Mouse (Mus musculus) adrenal gland (tissue): ENCODE data around the gene Slc26a8.
"Not testable (repeated sequence)": the region's sequence is repeated elsewhere in the genome, so short reads cannot be mapped to it uniquely, and the experiment has no call there.

Experiments
- intact Hi-C: fragments of 180-260 bp; cut with DNase I; formaldehyde crosslinking; loops from one replicate; pipeline ENCODE4 v1.15.1; 2025
- long read RNA-seq, 2 experiments: library from polyadenylated mRNA; unstranded; transcript quantifications; one replicate each; pipeline ENCODE4 v2.0.0; 2020; ENCODE audit warnings: borderline replicate concordance in 1 of 2; ENCODE audit not compliant: insufficient replicate concordance in 1 of 2

The Slc26a8 gene
- long read RNA-seq, experiment 1 = 0 reads
- long read RNA-seq, experiment 2 = 0 reads

DNA sequence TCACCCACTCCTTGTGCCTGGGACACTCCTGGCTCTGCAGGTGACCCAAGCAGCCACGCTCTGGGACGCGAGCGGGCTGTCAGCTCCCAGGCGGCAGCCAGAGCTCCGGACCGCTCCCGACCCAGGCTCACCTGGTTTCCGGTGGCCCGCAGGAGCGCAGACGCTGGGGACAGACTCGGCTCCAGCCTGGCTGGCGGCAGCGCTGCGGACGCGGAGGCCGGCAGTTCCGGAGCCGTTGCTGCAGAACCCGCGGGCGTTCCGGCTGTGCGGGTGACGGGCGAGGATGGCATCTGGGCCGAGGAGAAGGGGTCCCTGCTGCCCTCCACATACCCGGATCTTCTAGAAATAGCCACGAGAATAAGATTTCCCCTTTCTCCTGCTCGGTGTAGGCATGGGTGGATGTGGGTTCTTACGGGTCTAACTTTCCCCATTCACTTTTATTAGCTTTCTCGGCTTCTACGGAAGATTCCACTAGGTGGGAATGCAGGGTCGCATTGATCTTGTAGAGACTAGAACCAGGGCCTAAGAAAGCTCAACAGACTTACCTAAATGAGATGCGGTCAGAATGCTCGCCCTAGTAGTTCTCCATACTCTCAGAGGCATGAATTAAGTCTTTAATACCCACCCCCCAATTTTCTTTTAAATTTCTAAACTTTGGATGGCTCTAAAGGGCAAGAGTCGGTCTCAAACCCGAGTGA is at the start of gene Slc26a8:
Gene Slc26a8 (minus strand): TSS at position 648 of the 698 bp plus-strand sequence.
- intact Hi-C loops = loop anchor here (10.0 kb wide), 1 partner anchor 235 kb away; no protein-coding TSS in a partner anchor

DNA sequence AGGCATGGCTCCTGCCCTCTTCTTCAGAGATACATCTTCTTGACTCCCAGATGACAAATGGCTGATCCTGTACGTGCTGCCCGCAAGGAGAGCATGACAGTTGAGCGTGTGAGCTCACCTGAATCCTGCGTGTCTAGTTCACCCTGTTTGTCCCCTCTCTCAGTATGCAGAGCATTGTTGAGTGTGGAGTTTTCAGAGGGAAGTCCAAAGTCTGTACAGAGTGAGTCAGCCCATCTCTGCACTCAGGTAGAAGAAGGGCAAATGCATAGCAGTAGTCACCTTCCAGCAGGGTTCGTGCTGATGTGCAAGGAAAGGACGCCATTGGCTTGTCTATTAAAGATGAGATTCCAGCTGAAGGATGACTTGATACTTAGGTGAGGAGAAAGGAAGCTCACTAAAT is 49.2 kb upstream of the Slc26a8 start:
- intact Hi-C loops = no loop called here

DNA sequence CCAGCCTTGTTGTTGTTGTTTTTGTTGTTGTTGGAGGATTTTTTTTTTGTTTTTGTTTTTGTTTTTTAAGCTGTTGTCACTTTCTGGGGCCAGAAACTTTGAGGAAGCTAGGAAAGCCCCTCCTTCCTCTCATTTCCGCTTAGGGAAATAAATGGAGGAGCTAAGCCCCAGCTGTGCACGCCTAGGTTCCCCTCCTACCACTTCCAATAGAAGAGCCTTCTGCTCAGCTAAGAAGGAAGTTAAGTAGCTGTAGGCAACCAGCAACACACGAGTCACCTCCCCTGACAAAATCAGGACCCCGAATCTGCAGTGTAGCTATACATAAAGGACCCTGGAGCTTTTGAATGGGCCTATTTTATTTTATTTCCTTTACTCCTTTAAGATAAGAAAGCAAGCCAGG is 47.9 kb upstream of the Slc26a8 start:
- intact Hi-C loops = no loop called here

DNA sequence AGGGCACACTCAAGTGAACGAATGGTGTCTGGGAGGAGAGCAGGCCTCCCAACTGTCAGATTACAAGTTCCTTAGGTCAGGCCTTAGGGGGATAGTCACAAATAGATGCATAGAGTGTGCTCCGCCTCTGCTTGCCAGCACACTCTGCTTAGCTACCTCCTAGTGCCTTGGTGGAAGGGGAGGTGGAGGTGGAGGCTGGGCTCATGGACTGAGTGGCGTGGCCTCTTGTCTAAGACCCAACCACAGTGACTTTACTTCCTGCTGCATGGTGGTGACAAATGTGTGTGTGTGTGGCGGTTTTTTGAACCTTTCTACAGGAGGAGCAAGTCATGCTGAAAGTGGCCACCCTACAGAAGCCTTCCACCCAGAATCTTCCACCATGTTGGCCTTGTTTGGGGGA is 46.5 kb upstream of the Slc26a8 start:
- intact Hi-C loops = no loop called here

DNA sequence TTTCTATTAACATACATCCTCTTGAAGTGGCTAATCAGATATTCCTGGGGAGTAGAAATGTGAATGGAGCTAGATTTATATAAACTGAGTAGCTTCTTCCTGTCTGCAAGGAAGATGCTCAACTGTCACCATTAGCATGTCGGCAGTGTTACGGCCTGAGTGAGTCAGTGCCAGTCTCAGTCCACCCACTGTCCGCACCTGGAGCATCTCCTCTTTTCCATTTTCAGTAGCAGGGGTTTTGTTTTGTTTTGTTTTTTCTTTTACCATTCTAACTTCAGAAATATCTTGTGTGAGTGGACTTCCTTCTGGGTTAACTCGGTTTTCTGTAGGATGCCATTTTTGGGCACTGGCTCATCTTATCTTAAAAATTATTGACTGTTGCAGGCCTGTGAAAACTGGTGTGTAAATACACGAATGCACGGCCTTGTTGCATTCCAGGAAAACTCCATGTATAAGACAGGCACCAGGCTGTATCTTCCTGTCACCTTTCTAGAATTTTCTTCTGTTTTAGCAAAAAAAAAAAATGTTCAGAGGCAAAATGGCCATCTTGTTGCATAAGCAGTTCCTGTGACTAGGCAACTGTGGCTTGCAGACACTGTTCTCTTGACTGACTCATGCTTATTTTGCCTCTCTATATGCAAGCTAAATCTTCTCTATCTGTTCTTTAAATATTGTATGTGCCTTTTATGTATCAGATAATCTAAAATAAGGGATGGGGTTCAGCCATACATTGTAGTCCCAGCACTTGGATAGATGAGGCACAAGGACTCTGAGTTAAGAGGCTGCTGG is 45.5 kb upstream of the Slc26a8 start:
- intact Hi-C loops = no loop called here

DNA sequence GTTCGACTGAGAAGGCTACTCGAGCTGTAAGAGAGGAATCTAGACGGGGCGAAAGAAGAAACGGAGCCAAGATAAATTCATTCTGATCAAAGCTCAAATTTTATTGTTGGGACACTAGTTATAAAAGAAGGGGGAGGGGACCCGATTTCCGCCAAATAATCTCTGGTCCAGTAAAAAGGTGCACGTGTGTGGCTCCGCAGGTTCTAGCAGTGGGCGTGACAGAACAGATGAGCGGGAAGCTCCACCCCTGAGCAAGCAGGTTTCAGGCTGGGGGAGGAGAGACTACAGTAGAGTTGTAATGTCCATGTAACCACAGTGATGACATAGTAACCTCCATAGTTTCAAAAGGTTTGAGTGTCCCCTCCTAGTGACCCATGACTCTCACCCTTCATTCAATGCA is 37.5 kb upstream of the Slc26a8 start:
- intact Hi-C loops = not testable (repeated sequence)

DNA sequence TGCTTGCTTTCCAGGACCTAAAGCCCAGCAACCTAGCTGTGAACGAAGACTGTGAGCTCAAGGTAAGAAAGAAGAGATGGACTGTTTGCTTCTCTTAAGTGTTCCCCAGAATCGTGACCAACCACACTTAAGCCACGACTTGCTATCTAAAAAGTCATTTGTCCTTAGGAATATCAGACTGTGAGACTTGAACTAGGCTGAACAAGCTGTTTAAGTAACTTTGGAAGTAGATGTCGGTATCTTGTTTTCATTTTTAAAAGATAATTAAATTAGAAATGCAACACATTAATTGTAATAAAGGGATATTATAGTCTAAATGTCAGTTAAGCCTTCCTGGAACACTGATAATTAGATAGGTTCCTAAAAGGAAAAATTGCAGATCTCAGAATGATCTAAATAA is 35.8 kb upstream of the Slc26a8 start, which contains the start of gene AC170998.1:
Gene AC170998.1 (plus strand): TSS at position 301 of the 400 bp plus-strand sequence.
- intact Hi-C loops = no loop called here

DNA sequence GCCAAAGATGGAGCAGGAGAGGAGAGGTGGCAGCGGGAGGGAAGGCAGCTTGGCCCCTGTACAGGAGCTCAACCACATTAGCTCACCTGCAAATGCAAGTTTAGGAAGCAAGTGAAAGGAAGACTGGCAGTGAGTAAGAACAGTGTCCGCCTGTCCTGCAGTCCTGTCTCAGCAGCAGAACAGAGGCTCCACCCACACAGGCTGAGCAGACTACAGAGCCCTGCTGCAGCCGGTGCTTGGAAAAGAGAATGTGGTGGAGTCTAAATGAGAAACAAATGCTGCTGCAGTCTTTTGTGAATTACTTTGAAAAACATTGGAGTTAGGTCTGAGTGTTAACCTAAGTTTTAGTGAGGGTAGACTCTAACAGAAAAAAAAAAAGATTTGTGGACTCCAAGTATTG is 27.5 kb upstream of the Slc26a8 start:
- intact Hi-C loops = no loop called here

DNA sequence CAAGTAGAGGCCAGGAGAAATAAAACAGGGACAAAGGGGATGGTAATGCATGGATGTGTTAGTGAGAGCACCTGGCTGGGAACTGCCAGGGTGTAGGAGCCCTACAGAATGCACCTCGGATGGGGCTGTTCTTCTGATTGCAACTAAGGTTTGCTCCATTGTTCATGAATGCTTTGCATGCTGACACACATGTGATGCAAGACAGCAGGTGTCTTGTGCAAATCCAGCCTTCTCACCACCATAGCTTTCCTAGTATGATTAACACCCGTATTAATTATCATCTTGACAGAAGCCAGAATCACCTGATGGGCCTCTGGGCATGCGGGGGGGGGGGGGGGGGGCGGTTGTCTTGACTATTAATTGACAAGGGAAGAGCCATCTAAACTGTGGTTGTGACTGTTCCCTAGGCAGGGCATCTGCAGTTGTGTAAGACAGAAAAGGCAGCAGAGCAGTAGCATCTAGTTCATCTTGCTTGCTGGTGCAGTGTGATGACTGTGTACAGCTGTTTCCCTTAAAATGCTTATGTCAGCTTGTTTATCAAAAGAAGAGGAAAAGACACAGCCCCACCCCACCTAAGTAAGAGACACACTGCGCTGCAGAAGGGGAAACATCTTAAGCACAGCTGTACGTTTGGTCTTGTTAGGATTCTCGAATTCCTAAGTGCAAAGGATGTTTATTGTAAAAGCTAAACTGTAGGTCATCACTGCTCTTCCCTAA is 26.0 kb upstream of the Slc26a8 start:
- intact Hi-C loops = no loop called here

DNA sequence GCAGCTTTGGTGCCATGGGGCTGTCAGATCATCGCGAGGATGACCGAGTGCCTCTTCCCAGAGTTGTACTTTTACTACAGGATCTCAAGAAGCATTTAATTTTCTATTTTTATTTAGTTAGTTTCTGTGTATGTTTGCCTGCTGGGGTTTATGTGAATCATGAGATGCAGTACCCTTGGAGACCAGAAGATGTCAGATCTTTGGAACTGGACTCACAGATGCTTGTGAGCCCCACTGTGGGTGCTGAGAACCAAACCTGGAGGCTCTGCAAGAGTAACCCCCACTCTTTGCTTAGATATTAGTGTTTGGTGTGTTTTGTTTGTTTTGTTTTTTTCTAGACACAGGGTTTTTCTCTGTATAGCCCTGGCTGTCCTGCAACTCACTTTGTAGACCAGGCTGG is 24.0 kb upstream of the Slc26a8 start:
- intact Hi-C loops = no loop called here

DNA sequence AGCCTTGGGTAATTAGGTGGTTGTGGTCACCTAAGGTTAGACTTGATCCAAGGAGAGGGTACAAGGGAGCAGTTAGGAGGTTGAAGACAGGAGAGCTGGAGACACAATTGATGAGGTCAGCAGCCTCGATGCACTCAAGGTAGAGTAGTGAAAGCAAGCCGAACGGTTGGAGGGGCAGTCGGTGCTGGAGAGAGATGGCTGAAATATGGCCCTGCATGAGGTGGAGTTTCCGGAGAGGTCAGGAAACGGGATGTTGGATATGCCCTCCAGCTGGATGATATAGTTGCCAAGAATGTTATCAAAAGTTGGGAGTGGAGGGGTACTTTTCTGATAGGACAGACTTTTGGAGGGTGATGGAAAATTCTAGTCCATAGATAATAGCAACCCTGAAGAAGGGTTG is 22.3 kb upstream of the Slc26a8 start:
- intact Hi-C loops = no loop called here

DNA sequence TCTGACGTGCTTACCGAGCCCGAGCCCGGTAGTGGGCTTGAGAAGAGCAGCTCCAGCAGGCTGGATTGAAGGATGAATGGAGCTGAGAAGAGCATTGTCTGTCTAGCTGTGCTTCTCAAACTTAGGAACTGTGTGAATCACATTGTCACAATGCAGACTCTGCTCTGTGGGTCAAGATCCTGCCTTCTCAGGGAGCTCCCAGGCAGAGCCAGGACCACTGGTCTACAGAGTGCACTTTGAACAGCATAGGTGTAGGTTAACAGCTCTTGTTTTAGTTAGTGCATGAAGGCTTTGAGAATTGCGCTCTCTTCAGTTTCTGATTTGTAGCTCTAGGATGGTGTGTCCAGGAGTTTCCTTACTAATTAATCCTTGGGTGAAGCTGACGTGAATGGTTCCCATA is 21.2 kb upstream of the Slc26a8 start:
- intact Hi-C loops = no loop called here

DNA sequence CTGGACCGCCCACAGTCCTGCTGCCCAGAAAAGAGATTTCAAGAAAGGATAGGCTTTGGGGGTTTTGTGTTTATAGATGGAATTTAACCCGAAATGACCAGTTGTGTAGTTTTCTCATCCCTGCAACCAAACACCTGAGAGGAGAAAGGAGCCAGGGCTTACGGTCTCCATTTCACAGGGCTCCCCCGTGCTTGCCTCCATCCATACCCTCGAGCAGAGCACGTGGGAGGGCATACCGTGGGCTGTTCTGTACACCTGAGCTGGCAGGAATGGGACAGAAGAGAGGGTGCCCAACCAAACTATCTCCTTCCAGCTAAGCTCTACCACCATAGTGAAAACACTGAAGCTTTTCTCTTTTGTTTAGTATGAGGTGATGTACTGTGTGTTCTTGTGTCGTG is 20.3 kb upstream of the Slc26a8 start:
- intact Hi-C loops = no loop called here

DNA sequence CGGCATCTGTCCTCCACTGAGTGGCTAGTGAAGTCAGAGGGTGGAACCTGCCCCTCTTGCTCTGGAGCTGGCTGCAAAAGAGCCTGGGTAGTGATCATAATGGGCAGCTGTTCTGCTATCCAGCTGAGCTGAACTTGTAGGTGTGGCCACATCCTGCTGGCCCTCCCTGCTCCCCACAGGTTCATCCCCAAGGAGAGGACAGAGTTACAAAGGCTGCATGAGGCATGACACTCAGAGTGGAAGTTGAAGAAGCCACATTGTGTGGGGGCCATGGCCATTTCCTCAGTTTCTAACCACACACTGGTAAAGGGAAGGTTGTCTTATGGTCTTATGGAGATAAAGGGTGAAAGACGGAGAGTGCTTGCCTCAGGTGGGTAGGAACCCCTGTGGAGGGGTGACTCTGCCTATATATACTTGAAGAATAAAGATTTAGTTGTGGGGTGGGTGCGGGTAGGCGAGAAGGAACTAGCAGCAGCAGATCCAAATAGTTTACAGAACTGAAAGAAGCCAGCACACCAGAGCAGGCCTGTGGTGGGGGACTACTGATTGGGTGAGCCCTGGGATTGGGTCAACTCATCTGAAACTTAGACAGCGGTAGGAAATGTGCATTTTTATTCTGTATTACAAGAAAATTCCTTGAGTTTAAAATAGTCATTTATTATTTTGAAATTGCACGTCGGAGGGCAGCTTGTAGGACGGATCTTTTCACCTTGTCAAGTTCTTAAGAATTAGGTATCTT is 19.7 kb upstream of the Slc26a8 start:
- intact Hi-C loops = no loop called here

DNA sequence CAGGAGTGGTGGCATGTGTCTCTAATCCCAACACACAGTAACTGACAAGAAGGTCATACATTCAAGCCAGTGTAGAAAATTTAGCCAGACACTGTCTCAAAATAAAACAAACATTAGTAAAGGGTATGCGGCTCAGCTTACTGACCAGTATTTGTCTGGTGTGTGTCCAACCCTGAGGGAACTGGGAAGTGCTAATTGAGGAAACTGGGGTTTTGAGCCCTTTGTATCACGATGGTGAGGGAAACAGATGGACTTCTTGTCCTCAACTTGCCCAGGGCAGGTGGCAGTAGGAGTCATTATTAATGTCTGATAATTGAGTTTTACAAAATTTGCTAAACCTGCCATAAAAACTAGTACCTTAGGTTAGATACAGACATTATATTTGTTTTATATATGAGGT is 19.0 kb upstream of the Slc26a8 start:
- intact Hi-C loops = no loop called here

DNA sequence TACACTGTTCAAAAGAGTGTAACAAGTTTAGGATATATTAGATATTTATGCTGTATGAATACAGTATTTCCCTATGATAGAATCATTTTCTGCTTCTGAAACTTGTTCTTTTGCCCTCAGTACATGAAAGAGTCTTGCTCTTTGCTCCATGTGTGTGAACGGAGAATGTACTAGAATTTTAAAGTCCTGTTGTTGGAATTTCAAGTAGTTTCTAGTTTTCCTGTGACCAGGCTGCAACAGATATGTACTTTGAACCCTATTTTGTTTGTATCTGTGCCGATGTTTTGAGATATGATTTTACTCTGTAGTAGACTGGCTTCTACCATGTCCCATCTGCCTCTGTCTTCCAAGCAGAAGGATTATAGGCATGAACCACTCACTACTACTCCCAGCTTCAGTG is 17.8 kb upstream of the Slc26a8 start:
- intact Hi-C loops = no loop called here

DNA sequence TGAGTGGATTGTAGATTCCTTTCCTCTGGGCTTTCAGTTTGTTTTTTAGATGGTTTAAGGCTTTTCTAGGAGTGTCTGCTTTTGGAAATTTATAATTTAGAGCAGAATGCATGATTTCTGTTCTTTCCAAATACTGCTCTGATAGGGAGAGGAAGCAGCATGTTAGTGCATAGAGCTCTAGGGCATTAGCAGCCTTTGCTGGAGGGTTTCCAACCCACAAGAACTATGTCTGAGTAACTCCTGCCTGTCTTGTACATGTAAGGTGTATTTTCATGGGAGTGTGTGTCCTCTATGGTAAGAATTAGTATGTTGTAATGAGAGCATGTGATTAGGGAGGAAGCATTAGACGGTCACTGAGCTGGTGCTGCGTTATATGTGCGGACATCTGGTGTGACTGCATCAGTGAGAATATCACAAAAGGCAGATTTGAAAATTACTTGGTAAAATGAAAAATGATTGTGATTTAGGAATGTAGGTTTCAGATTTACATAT is 17.1 kb upstream of the Slc26a8 start:
- intact Hi-C loops = no loop called here

DNA sequence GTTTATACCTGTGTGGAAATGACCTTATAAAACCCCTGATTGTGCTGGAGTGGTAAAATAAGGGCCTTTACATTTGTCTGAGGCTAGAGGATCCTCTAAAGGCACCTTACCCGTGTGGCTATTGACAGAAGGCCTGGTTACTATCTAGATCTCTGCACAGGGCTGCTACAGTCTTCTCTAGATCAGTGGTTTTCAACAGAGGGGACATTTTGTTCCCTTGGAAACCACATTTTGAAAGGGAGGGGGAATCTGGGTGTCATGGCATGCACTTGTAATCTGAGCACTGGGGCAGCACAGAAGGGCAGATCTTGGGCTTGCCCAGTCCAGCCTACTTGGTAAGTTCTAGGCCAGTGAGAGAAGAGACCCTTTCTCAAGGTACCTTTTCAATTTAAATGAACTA is 16.7 kb upstream of the Slc26a8 start:
- intact Hi-C loops = no loop called here

DNA sequence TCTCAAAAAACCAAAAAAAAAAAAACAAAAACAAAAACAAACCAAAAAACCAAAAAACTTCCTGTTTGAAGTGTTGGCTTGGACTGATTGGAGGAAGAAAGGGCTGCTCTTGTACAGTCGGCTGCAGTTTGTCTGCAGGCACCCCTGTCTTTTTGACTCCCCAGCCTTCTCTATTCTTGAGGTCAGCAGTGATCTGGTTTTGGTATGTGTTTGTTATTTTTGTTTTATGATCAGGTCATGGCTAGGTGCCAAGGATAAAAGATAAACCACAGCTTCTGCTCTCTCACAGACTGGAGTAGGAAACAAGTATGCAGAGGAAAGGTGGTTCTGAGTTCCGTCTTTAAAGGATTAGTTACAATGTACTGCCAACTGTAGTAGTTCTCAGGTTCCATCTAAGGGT is 12.6 kb upstream of the Slc26a8 start:
- intact Hi-C loops = no loop called here

DNA sequence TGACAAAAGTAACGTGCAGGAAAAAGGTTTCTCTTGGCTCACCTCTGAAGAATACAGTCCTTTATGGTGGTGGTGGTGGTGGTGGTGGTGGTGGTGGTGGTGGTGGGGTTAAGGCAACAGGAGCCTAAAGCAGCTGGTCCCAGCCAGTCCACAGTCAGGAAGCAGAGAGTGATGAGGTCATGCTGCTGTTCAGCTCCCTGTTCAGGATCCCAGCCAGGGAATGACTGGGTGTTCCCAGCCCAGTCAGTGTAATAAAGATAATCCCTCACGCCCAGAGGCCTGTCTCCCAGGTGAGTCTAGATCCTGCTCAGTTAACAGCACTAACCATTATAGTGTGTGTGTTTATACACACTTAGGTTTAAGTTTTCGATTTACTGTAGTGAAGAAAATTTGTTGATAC is 11.7 kb upstream of the Slc26a8 start:
- intact Hi-C loops = no loop called here

DNA sequence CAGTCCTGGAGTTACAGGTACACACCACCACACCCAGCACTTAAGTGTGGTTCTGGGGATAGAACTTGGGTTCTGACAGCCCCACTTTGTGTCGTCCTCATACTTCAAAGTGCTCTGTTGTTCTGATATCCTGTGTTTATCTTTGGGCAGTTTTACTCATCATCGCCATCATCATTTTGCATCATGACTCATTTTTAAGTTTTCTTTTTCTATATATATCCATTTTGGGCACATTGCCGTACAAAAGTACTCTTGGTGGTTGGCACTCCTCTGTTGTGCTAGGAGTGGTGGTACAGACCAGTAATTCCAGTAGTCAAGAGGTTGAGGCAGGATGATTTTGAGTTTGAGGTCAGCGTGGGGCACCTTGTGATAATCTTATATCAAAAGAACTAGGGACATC is 11.1 kb upstream of the Slc26a8 start:
- intact Hi-C loops = no loop called here
